Mouse (Mus musculus) midbrain, embryonic 12.5 days (tissue): ENCODE results near the gene Ddx11. TPM values are rescaled to one million over a fixed set of nuclear protein-coding genes. Genes with fewer than 3 reads are reported as not detected.

Experiments used
- ATAC-seq: fragments of 200-750 bp; cut with Nextera tagmentation; 2 replicates; pipeline ENCODE4 v1.8.0; 2017; ENCODE audit warnings: low read depth, moderate TSS enrichment, moderate library complexity; ENCODE audit not compliant: low FRiP score
- H3K27ac ChIP-seq: fragments of 300-500 bp; sonication (generic); replicated peaks from 2 replicates; pipeline ENCODE4 v1.5.1; 2016; ENCODE audit warnings: mild to moderate bottlenecking
- H3K27me3 ChIP-seq: fragments of 300-500 bp; sonication (generic); 2 replicates; pipeline ENCODE4 v1.6.1; 2016; ENCODE audit warnings: mild to moderate bottlenecking
- H3K36me3 ChIP-seq: fragments of 300-500 bp; sonication (generic); 2 replicates; pipeline ENCODE4 v1.6.1; 2016
- H3K4me1 ChIP-seq: fragments of 300-500 bp; sonication (generic); 2 replicates; pipeline ENCODE4 v1.6.1; 2016
- H3K4me2 ChIP-seq: fragments of 300-500 bp; sonication (generic); replicated peaks from 2 replicates; pipeline ENCODE4 v1.6.1; 2016; ENCODE audit warnings: mild to moderate bottlenecking, moderate library complexity
- H3K4me3 ChIP-seq: fragments of 300-500 bp; sonication (generic); 2 replicates; pipeline ENCODE4 v1.5.1; 2016; ENCODE audit warnings: mild to moderate bottlenecking
- H3K9ac ChIP-seq: fragments of 300-500 bp; sonication (generic); replicated peaks from 2 replicates; pipeline ENCODE4 v1.6.1; 2016; ENCODE audit warnings: mild to moderate bottlenecking, moderate library complexity
- H3K9me3 ChIP-seq: fragments of 300-500 bp; sonication (generic); 2 replicates; pipeline ENCODE4 v1.6.1; 2016; ENCODE audit warnings: mild to moderate bottlenecking
- WGBS: fragments of 180-500 bp; shearing (Covaris S2); methylation state at CpG from one replicate; pipeline ENCODE4 v1.1.7; 2016; 5-methylcytosine and 5-hydroxymethylcytosine counted together
- polyA plus RNA-seq: library from polyadenylated mRNA; unstranded; fragments of >200 nt; fragmentation: Nextera tagmentation; extraction: Ambion mirVana; gene quantifications from 2 replicates; pipeline ENCODE4 v1.2.1, GENCODE M21; 2016

Gene Ddx11
- 20.0 and 21.3 TPM in 2 replicates for polyA plus RNA-seq

DNA sequence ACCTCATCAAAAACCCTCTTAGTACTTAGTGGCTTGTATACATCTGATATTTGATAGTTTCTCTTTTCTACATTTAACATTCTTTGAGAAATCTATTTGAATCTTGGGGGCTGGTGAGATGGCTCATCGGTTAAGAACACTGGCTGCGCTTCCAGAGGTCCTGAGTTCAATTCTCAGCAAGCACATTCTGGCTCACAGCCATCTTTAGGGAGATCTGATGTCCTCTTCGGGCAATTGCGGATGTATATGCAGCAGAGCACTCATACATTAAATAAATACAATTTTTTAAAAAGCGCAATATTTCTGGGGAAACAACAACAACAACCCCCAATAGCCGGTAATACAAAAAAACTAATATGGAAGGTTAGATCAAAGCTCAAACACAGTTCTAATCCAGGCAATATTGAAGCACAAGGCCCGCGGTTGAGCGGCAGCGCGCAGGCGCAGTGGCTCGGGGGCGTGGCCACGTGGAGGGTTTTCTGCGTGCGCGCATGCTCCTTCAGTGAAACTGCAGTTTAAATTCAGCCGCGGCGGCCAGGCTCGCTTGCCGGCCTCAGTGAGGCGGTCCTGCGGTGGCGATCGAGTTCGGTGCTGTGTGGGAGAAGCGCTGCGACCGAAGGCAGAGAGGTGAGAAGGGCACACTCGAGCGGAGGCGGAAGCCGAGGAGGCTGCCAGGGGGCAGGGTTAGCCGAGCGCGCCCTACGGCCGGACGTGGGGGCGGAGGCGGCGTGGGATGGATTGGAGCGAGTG is at the start of gene Ddx11:
Gene Ddx11 (plus strand): TSS at position 455 of the 750 bp plus-strand sequence.
- peaks cover 42% of the 10 kb centered on the region for H3K36me3 ChIP-seq
- H3K4me3 ChIP-seq, result peak within 1 kb of the TSS; percentile 68
- peaks cover 17% of the 10 kb centered on the region for H3K4me1 ChIP-seq
- ATAC-seq, result peak; percentile 87
- peak within 1 kb of the TSS; percentile 68 for H3K27ac ChIP-seq
- H3K9ac ChIP-seq, result peak within 1 kb of the TSS; percentile 63
- no peaks in the 10 kb centered on the region for H3K27me3 ChIP-seq
- WGBS, result 7% methylated on average over 45 of the region's 45 CpGs
- H3K9me3 ChIP-seq, result no peaks in the 10 kb centered on the region
- peak within 1 kb of the TSS; percentile 66 for H3K4me2 ChIP-seq

DNA sequence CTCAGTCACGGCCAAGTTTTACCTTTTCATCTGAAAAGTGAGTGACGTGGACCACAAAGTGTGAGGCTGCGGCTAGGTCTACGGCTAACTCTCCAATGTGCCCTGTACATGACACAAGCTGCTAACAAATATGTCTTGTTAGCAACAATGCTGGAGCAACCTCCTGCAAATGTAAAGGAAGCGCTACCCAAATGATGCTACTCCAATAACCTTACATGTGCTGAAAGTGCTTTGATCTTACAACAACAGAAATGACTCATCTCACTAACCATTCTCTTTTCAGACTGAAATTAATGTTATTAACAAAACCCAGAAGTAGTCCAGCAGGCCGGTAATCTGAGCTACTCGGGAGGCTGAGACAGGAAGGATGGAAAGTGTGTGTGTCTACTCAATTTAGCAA is 49.3 kb upstream of the Ddx11 start:
- Histone ChIP-seq H3K9ac (no peak overlapping the region), H3K27me3 (no peaks in the 10 kb centered on the region), H3K4me1 (peaks cover 11% of the 10 kb centered on the region), H3K9me3 (no peaks in the 10 kb centered on the region), H3K4me2 (no peak overlapping the region), H3K4me3 (no peak overlapping the region), H3K27ac (no peak overlapping the region), H3K36me3 (no peaks in the 10 kb centered on the region)
- 88% methylated on average over 7 of the region's 7 CpGs for WGBS
- no peak for ATAC-seq

DNA sequence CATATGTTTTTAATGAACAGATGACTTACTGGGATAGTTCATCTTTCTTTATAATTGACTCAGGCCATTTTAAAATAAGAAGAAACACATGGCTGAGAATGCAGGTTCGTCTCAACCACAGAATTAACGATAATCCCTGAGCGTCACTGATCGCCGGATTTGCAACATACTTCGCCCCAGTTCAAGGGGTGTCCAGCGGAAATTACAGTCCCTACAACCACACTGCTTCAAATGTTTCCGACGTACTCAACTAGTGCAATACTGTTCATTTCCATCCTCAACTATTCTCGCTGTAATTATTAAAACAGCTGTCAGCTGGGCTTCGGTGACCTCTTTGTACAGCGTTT is 47.5 kb upstream of the Ddx11 start:
- peak overlapping the region; percentile 98 for H3K4me3 ChIP-seq
- H3K4me2 ChIP-seq, result peak overlapping the region; percentile 88
- ATAC-seq, result no peak
- peak overlapping the region; percentile 92 for H3K9ac ChIP-seq
- peak overlapping the region; percentile 95 for H3K27ac ChIP-seq
- H3K4me1 ChIP-seq, result peaks cover 11% of the 10 kb centered on the region
- no peaks in the 10 kb centered on the region for H3K27me3 ChIP-seq
- no peaks in the 10 kb centered on the region for H3K9me3 ChIP-seq
- H3K36me3 ChIP-seq, result peaks cover 15% of the 10 kb centered on the region
- WGBS, result 4% methylated on average over 12 of the region's 12 CpGs

DNA sequence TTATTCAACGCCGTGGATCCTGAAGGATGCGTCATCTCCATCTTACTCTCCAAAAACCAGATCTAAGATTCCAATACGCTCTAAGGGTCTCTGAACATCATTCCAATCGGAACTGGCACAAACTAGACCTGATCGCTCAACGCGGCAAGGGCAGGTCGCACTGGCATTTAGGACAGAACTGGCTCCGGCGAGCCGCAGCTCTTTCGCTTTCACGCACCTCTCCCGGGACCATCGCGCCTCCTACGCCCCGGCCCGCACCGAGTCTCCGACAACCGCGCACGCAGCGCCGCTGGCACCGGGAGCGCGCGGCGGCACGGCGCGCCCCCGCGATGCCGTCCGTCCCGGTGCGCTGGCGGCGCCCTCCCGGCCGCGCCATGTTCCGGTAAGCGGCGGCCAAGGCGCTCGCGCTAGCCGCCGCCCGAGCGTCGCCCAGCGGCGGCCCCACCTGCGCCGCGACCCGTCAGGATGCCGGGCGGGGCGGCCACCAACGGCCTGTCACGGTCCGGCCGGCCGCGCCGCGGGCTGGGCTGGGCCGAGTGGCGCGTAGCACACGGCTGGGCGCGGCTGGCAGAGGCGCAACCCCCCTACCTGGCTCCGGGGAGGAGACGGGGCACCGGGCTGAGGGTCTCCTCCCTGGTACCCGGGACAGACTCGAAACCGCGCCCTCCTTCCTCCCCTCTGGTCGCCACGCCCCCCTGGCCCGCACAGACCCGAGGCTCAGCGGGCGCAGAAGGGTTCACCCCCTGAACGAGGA is 47.0 kb upstream of the Ddx11 start:
- Histone ChIP-seq H3K4me1 (peaks cover 11% of the 10 kb centered on the region), H3K9me3 (no peaks in the 10 kb centered on the region), H3K27ac (peak overlapping the region; percentile 95), H3K4me3 (peak overlapping the region; percentile 98), H3K4me2 (peak overlapping the region; percentile 88), H3K36me3 (peaks cover 21% of the 10 kb centered on the region), H3K27me3 (no peaks in the 10 kb centered on the region), H3K9ac (peak overlapping the region; percentile 92)
- WGBS, result under 1% methylated on average over 80 of the region's 95 CpGs
- ATAC-seq, result peak; percentile 87

DNA sequence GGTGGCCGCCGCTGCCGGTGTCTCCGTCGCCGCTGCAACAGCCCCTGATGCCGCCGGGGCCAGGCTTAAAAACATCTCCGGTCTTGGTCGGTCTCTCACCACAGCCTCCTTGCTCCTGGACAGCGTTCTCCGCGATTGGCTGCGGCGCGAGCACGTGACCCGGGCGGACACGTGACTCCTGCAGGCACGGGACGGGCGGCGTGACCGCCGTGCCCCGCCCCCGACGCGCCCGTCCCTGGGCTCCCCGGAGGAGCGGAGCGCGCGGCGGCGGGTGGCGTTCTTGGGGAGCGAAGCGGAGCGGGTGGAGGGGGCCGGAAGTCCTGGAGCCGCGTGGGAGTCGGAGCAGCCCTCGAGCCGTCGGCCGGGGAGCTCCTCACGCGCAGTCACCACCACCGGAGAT is 46.4 kb upstream of the Ddx11 start, which contains the start of gene Ankrd12:
Gene Ankrd12 (minus strand): TSS at position 156 of the 400 bp plus-strand sequence.
- Histone ChIP-seq H3K27me3 (no peaks in the 10 kb centered on the region), H3K36me3 (peaks cover 23% of the 10 kb centered on the region), H3K9ac (peak within 1 kb of the TSS; percentile 92), H3K9me3 (no peaks in the 10 kb centered on the region), H3K4me1 (peaks cover 11% of the 10 kb centered on the region), H3K27ac (peak within 1 kb of the TSS; percentile 95), H3K4me2 (peak within 1 kb of the TSS; percentile 88), H3K4me3 (peak within 1 kb of the TSS; percentile 98)
- ATAC-seq, result peak; percentile 97
- under 1% methylated on average over 45 of the region's 53 CpGs for whole genome bisulfite sequencing

DNA sequence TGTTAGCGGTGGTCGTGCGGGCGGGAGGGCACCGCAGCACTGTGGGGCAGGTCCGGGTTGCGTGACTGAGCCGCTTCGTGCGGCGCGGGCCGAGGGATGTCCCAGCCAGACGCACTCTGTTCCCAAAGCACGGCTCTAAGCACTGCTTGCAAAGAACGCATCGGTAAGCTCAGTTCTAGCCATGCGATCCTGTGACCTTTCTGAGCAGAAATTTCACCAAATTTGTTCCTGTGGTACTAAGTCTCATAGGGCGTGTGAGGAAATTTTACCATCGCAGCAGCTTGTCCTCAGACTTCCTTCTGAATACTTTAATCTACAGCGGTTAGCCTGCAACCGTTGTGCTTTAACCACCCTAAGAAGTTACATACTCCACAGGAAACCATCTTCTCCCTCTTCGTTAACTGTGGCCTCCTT is 45.9 kb upstream of the Ddx11 start:
- Histone ChIP-seq H3K27me3 (no peaks in the 10 kb centered on the region), H3K36me3 (peaks cover 23% of the 10 kb centered on the region), H3K9ac (peak overlapping the region; percentile 92), H3K27ac (peak overlapping the region; percentile 95), H3K9me3 (no peaks in the 10 kb centered on the region), H3K4me1 (peaks cover 11% of the 10 kb centered on the region), H3K4me3 (peak overlapping the region; percentile 98), H3K4me2 (peak overlapping the region; percentile 88)
- WGBS, result 2% methylated on average over 23 of the region's 23 CpGs
- ATAC-seq, result peak; percentile 63; the same call in 1 of the 2 replicates

DNA sequence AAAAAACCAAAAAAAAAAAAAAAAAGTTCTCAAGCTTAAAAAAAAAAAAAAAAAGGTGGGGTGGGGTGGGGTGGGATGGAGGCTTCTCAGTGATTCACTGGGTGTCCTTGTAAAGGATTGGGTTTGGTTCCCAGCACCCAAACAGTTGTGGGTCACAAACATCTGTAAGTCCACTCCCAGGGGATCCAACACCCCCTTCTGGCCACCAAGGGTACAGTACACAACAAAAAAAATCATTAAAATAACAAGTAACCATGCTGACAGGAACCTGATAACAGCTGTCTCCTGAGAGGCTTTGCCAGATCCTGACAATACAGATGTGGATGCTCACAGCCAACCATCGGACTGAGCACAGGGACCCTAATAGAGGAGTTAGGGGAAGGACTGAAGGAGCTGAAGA is 38.8 kb upstream of the Ddx11 start:
- 91% methylated on average over 1 of the region's 1 CpGs for WGBS
- no peak for ATAC-seq
- Histone ChIP-seq H3K27ac (no peak overlapping the region), H3K4me1 (no peaks in the 10 kb centered on the region), H3K9ac (no peak overlapping the region), H3K4me2 (no peak overlapping the region), H3K9me3 (no peaks in the 10 kb centered on the region), H3K4me3 (no peak overlapping the region), H3K27me3 (no peaks in the 10 kb centered on the region), H3K36me3 (peaks cover 56% of the 10 kb centered on the region)

DNA sequence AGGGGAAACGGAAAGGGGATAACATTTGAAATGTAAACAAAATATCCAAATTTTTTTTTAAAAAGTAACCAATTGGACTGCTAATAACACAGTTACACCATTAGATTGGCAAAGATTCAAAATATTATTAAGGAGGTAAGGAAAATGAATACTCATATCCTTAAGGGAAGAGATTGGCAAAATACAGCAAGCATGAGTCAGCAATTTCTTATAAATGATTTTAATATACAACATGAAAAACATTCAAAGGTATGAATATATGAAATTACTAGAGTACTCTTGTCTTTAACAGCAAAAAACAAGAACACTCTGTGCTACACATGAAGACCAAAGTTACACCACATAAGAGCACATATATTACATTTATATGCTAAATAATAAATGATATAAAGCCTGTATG is 38.3 kb upstream of the Ddx11 start:
- Histone ChIP-seq H3K9me3 (no peaks in the 10 kb centered on the region), H3K4me1 (no peaks in the 10 kb centered on the region), H3K27me3 (no peaks in the 10 kb centered on the region), H3K27ac (no peak overlapping the region), H3K4me2 (no peak overlapping the region), H3K9ac (no peak overlapping the region), H3K4me3 (no peak overlapping the region), H3K36me3 (peaks cover 51% of the 10 kb centered on the region)
- ATAC-seq, result no peak
- 92% methylated on average over 1 of the region's 1 CpGs for WGBS

DNA sequence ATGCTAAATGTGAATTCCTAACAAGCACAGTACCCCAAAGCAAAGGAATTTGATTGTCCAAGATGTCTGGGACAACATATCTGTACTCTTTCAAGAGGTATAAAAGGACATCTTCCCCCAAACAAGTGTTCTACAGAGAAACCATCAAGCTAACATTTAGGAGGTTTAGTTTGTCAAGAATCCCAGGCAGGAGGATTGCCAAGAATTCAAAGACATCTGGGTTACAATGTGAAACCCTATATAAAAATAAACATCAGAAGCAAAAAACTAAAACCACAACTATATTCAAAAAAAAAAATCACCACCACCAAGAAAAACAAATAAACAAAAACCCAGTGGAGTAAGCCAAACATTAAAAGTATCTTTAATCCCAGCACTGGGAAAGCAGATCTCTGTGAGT is 33.1 kb upstream of the Ddx11 start:
- no peak for ATAC-seq
- Histone ChIP-seq H3K4me1 (no peaks in the 10 kb centered on the region), H3K27me3 (no peaks in the 10 kb centered on the region), H3K4me2 (no peak overlapping the region), H3K27ac (no peak overlapping the region), H3K9me3 (no peaks in the 10 kb centered on the region), H3K9ac (no peak overlapping the region), H3K36me3 (peaks cover 37% of the 10 kb centered on the region), H3K4me3 (no peak overlapping the region)

DNA sequence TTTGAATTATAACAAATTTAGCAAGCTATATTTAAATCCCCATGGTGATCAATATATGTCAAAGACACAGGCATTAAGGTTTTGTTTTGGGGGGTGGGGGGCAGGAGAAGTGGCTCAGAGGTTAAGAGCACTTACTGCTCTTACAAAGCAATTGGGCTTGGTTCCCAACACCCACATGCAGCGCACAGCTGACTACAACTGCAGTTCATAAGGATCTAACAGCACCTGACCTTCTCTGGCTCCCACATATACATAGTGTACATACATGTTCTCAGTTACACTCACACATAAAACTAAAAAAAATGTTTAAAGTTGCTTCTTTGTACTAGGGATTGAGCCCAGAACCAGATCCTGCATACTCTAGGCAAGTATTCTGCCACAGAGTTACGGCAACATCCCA is 31.9 kb upstream of the Ddx11 start:
- no peak for ATAC-seq
- no peak overlapping the region for H3K9ac ChIP-seq
- H3K9me3 ChIP-seq, result no peaks in the 10 kb centered on the region
- H3K4me2 ChIP-seq, result no peak overlapping the region
- no peaks in the 10 kb centered on the region for H3K27me3 ChIP-seq
- H3K4me1 ChIP-seq, result no peaks in the 10 kb centered on the region
- H3K36me3 ChIP-seq, result peaks cover 26% of the 10 kb centered on the region; the same call in 1 of the 2 replicates
- H3K4me3 ChIP-seq, result no peak overlapping the region
- no peak overlapping the region for H3K27ac ChIP-seq
- WGBS, result 90% methylated on average over 2 of the region's 2 CpGs

DNA sequence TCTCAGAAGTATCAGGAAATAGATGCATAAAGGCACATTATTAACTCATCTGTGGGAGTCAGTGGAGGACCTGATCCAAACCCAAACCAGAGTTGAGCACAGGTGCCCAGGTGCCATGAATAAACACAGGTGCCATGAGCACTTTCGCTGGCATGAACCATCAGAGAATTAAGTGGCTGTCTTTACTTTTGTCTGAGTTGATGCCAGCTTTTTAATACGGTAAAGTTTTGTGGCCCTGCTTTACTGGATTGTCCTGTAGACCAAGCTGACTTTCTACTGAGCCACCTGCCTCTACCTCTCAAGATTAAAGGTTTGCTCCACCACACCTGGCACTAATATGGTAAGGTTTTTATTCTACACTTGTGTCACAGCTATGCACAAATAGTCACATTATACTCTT is 31.3 kb upstream of the Ddx11 start:
- H3K4me2 ChIP-seq, result no peak overlapping the region
- no peaks in the 10 kb centered on the region for H3K9me3 ChIP-seq
- ATAC-seq, result no peak
- no peak overlapping the region for H3K9ac ChIP-seq
- H3K27ac ChIP-seq, result no peak overlapping the region
- peaks cover 20% of the 10 kb centered on the region; the same call in 1 of the 2 replicates for H3K36me3 ChIP-seq
- no peaks in the 10 kb centered on the region for H3K27me3 ChIP-seq
- 99% methylated on average over 2 of the region's 2 CpGs for whole genome bisulfite sequencing
- H3K4me1 ChIP-seq, result no peaks in the 10 kb centered on the region
- no peak overlapping the region for H3K4me3 ChIP-seq

DNA sequence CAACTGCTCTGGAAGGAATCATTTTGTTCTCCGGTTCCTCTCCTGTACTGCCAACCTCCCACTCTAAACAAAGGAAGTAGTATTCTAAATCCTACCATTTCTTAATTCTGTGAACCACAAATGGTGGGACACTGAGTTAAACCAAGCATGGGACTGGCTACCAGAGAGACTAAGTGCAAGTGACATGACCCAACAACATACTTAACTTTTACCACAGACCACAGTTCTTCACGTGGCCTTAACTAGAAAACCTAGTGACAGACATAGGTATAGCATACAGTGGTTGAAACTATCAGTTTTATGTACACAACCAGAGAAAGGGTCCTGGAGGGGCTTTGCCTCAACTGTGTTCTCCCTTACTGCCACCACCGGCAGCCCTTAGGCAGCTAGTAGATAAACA is 30.7 kb upstream of the Ddx11 start:
- H3K36me3 ChIP-seq, result peaks cover 16% of the 10 kb centered on the region; the same call in 1 of the 2 replicates

More for the DNA sequence above, 30.7 kb upstream of the Ddx11 start:
- H3K9me3 ChIP-seq, result no peaks in the 10 kb centered on the region
- no peaks in the 10 kb centered on the region for H3K4me1 ChIP-seq
- H3K27ac ChIP-seq, result no peak overlapping the region
- H3K9ac ChIP-seq, result no peak overlapping the region
- WGBS, result 89% methylated on average over 3 of the region's 3 CpGs
- ATAC-seq, result no peak
- no peak overlapping the region for H3K4me2 ChIP-seq
- no peak overlapping the region for H3K4me3 ChIP-seq
- H3K27me3 ChIP-seq, result no peaks in the 10 kb centered on the region
